Mouse (Mus musculus): ENCODE measurements around the gene Slc45a2. TPM values are rescaled to one million over a fixed set of nuclear protein-coding genes. Genes with fewer than 3 reads are reported as not detected.

Gene Slc45a2
- polyA plus RNA-seq, 1 experiment from 2014 or later, result 0.20 TPM

GRCm38 (mm10) chr15:11026801-11027561 is 26.5 kb downstream of the Slc45a2 start:
- DNase-seq (ENCODE audit: low spot score), result no peak

GRCm38 (mm10) chr15:11030188-11030587 is 29.7 kb downstream of the Slc45a2 start:
- 81% methylated on average over 3 of the region's 3 CpGs for WGBS
- no peak overlapping the region for H3K4me2 ChIP-seq (ENCODE audit: low read depth, low read length, severe bottlenecking)
- no peak for DNase-seq (ENCODE audit: low spot score)
- no peaks in the 10 kb centered on the region for H3K9me3 ChIP-seq (ENCODE audit: control insufficient read depth, low read length)
- no peak overlapping the region for H3K9ac ChIP-seq (ENCODE audit: low read length)
- H3K36me3 ChIP-seq (ENCODE audit: control insufficient read depth, insufficient read depth, low read length), result no peaks in the 10 kb centered on the region
- H3K27ac ChIP-seq (ENCODE audit: low read depth, low read length), result no peak overlapping the region
- H3K4me1 ChIP-seq (replicated peaks; ENCODE audit: control insufficient read depth, insufficient read depth, low read length), result no peaks in the 10 kb centered on the region
- peaks cover 7% of the 10 kb centered on the region for H3K27me3 ChIP-seq (ENCODE audit: control insufficient read depth, insufficient read depth, low read length)
- ATAC-seq (replicated peaks; ENCODE audit: low FRiP score), result no peak
- no peak overlapping the region for H3K4me3 ChIP-seq (ENCODE audit: low read depth, low read length)

More at GRCm38 (mm10) chr15:11026801-11027561, 26.5 kb downstream of the Slc45a2 start:
- Histone ChIP-seq H3K4me3 (ENCODE audit: low read depth, low read length) (no peak overlapping the region), H3K27ac (ENCODE audit: low read depth, low read length) (no peak overlapping the region), H3K9ac (ENCODE audit: low read length) (no peak overlapping the region), H3K4me2 (ENCODE audit: low read depth, low read length, severe bottlenecking) (no peak overlapping the region), H3K4me1 (replicated peaks; ENCODE audit: control insufficient read depth, insufficient read depth, low read length) (no peaks in the 10 kb centered on the region), H3K36me3 (ENCODE audit: control insufficient read depth, insufficient read depth, low read length) (no peaks in the 10 kb centered on the region), H3K9me3 (ENCODE audit: control insufficient read depth, low read length) (no peaks in the 10 kb centered on the region), H3K27me3 (ENCODE audit: control insufficient read depth, insufficient read depth, low read length) (no peaks in the 10 kb centered on the region)
- no peak for ATAC-seq (replicated peaks; ENCODE audit: low FRiP score)
- WGBS, result 76% methylated on average over 4 of the region's 4 CpGs

- Histone ChIP-seq H3K27ac (ENCODE audit: low read depth, low read length) (no peak overlapping the region), H3K9ac (ENCODE audit: low read length) (no peak overlapping the region), H3K4me3 (ENCODE audit: low read depth, low read length) (peak overlapping the region; percentile 22), H3K4me1 (replicated peaks; ENCODE audit: control insufficient read depth, insufficient read depth, low read length) (peaks cover 9% of the 10 kb centered on the region), H3K9me3 (ENCODE audit: control insufficient read depth, low read length) (no peaks in the 10 kb centered on the region), H3K4me2 (ENCODE audit: low read depth, low read length, severe bottlenecking) (peak overlapping the region; percentile 49), H3K36me3 (ENCODE audit: control insufficient read depth, insufficient read depth, low read length) (no peaks in the 10 kb centered on the region), H3K27me3 (ENCODE audit: control insufficient read depth, insufficient read depth, low read length) (peaks cover 39% of the 10 kb centered on the region)
- 5% methylated on average over 34 of the region's 34 CpGs for WGBS
- ATAC-seq (replicated peaks; ENCODE audit: low FRiP score) (no peak), DNase-seq (ENCODE audit: low spot score) (peak; percentile 57)
Measured at GRCm38 (mm10) chr15:11035947-11036474, 35.5 kb downstream of the Slc45a2 start.

GRCm38 (mm10) chr15:11036535-11037375 is 36.2 kb downstream of the Slc45a2 start:
- no peaks in the 10 kb centered on the region for H3K36me3 ChIP-seq (ENCODE audit: control insufficient read depth, insufficient read depth, low read length)
- H3K27ac ChIP-seq (ENCODE audit: low read depth, low read length), result no peak overlapping the region
- H3K4me3 ChIP-seq (ENCODE audit: low read depth, low read length), result peak overlapping the region; percentile 22
- ATAC-seq (replicated peaks; ENCODE audit: low FRiP score), result no peak
- peak; percentile 60 for DNase-seq (ENCODE audit: low spot score)
- peaks cover 9% of the 10 kb centered on the region for H3K4me1 ChIP-seq (replicated peaks; ENCODE audit: control insufficient read depth, insufficient read depth, low read length)
- no peaks in the 10 kb centered on the region for H3K9me3 ChIP-seq (ENCODE audit: control insufficient read depth, low read length)
- H3K9ac ChIP-seq (ENCODE audit: low read length), result no peak overlapping the region
- H3K27me3 ChIP-seq (ENCODE audit: control insufficient read depth, insufficient read depth, low read length), result peaks cover 39% of the 10 kb centered on the region
- 3% methylated on average over 49 of the region's 49 CpGs for whole genome bisulfite sequencing
- H3K4me2 ChIP-seq (ENCODE audit: low read depth, low read length, severe bottlenecking), result peak overlapping the region; percentile 49

- H3K4me3 ChIP-seq (ENCODE audit: low read depth, low read length), result peak overlapping the region; percentile 22
- no peak for DNase-seq (ENCODE audit: low spot score)
- ATAC-seq (replicated peaks; ENCODE audit: low FRiP score), result no peak
Measured at GRCm38 (mm10) chr15:11037376-11037695, 36.8 kb downstream of the Slc45a2 start.

GRCm38 (mm10) chr15:11037711-11038110 is 37.2 kb downstream of the Slc45a2 start, which contains the start of gene Rxfp3:
TSS of gene Rxfp3 (minus strand) at chr15:11037991.
- no peak within 1 kb of the TSS for H3K27ac ChIP-seq (ENCODE audit: low read depth, low read length)
- no peaks in the 10 kb centered on the region for H3K36me3 ChIP-seq (ENCODE audit: control insufficient read depth, insufficient read depth, low read length)
- 2% methylated on average over 16 of the region's 16 CpGs for WGBS
- no peak for ATAC-seq (replicated peaks; ENCODE audit: low FRiP score)
- no peak within 1 kb of the TSS for H3K9ac ChIP-seq (ENCODE audit: low read length)
- no peaks in the 10 kb centered on the region for H3K9me3 ChIP-seq (ENCODE audit: control insufficient read depth, low read length)
- H3K27me3 ChIP-seq (ENCODE audit: control insufficient read depth, insufficient read depth, low read length), result peaks cover 39% of the 10 kb centered on the region
- peak within 1 kb of the TSS; percentile 22 for H3K4me3 ChIP-seq (ENCODE audit: low read depth, low read length)
- H3K4me1 ChIP-seq (replicated peaks; ENCODE audit: control insufficient read depth, insufficient read depth, low read length), result peaks cover 9% of the 10 kb centered on the region
- peak within 1 kb of the TSS; percentile 49 for H3K4me2 ChIP-seq (ENCODE audit: low read depth, low read length, severe bottlenecking)
- DNase-seq (ENCODE audit: low spot score), result peak; percentile 57

More at GRCm38 (mm10) chr15:11037376-11037695, 36.8 kb downstream of the Slc45a2 start:
- Histone ChIP-seq H3K4me2 (ENCODE audit: low read depth, low read length, severe bottlenecking) (peak overlapping the region; percentile 49), H3K4me1 (replicated peaks; ENCODE audit: control insufficient read depth, insufficient read depth, low read length) (peaks cover 9% of the 10 kb centered on the region), H3K9me3 (ENCODE audit: control insufficient read depth, low read length) (no peaks in the 10 kb centered on the region), H3K36me3 (ENCODE audit: control insufficient read depth, insufficient read depth, low read length) (no peaks in the 10 kb centered on the region), H3K27ac (ENCODE audit: low read depth, low read length) (no peak overlapping the region), H3K27me3 (ENCODE audit: control insufficient read depth, insufficient read depth, low read length) (peaks cover 39% of the 10 kb centered on the region), H3K9ac (ENCODE audit: low read length) (no peak overlapping the region)
- WGBS, result 6% methylated on average over 8 of the region's 8 CpGs

GRCm38 (mm10) chr15:11038476-11038875 is 38.0 kb downstream of the Slc45a2 start:
- H3K36me3 ChIP-seq (ENCODE audit: control insufficient read depth, insufficient read depth, low read length), result no peaks in the 10 kb centered on the region
- WGBS, result 4% methylated on average over 12 of the region's 12 CpGs
- H3K4me1 ChIP-seq (replicated peaks; ENCODE audit: control insufficient read depth, insufficient read depth, low read length), result peaks cover 9% of the 10 kb centered on the region
- H3K27ac ChIP-seq (ENCODE audit: low read depth, low read length), result no peak overlapping the region
- DNase-seq (ENCODE audit: low spot score) (peak; percentile 68), ATAC-seq (replicated peaks; ENCODE audit: low FRiP score) (no peak)
- H3K9me3 ChIP-seq (ENCODE audit: control insufficient read depth, low read length), result no peaks in the 10 kb centered on the region
- H3K4me3 ChIP-seq (ENCODE audit: low read depth, low read length), result no peak overlapping the region
- peaks cover 39% of the 10 kb centered on the region for H3K27me3 ChIP-seq (ENCODE audit: control insufficient read depth, insufficient read depth, low read length)
- H3K4me2 ChIP-seq (ENCODE audit: low read depth, low read length, severe bottlenecking), result no peak overlapping the region
- H3K9ac ChIP-seq (ENCODE audit: low read length), result no peak overlapping the region

GRCm38 (mm10) chr15:11040067-11040466 is 39.5 kb downstream of the Slc45a2 start:
- Histone ChIP-seq H3K9me3 (ENCODE audit: control insufficient read depth, low read length) (no peaks in the 10 kb centered on the region), H3K4me1 (replicated peaks; ENCODE audit: control insufficient read depth, insufficient read depth, low read length) (peaks cover 9% of the 10 kb centered on the region), H3K36me3 (ENCODE audit: control insufficient read depth, insufficient read depth, low read length) (no peaks in the 10 kb centered on the region), H3K4me3 (ENCODE audit: low read depth, low read length) (no peak overlapping the region), H3K4me2 (ENCODE audit: low read depth, low read length, severe bottlenecking) (no peak overlapping the region), H3K27me3 (ENCODE audit: control insufficient read depth, insufficient read depth, low read length) (peaks cover 34% of the 10 kb centered on the region), H3K9ac (ENCODE audit: low read length) (no peak overlapping the region), H3K27ac (ENCODE audit: low read depth, low read length) (no peak overlapping the region)
- ATAC-seq (replicated peaks; ENCODE audit: low FRiP score), result no peak
- no peak for DNase-seq (ENCODE audit: low spot score)
- WGBS, result 69% methylated on average over 5 of the region's 5 CpGs
